Mouse (Mus musculus) stomach, embryonic 14.5 days (tissue): ENCODE results near the gene Dhdh. TPM values are rescaled to one million over a fixed set of nuclear protein-coding genes. Genes with fewer than 3 reads are reported as not detected.

ENCODE experiments used
- ATAC-seq: fragments of 200-750 bp; cut with Nextera tagmentation; 2 replicates; pipeline ENCODE4 v1.8.0; 2017; ENCODE audit warnings: low read depth, moderate TSS enrichment; ENCODE audit not compliant: insufficient number of reproducible peaks, insufficient read depth, low FRiP score
- H3K27ac ChIP-seq: fragments of 300-500 bp; sonication (generic); 2 replicates; pipeline ENCODE4 v1.5.1; 2014; ENCODE audit warnings: mild to moderate bottlenecking, low read length, moderate library complexity, mixed read lengths
- H3K27me3 ChIP-seq: fragments of 300-500 bp; sonication (generic); 2 replicates; pipeline ENCODE4 v1.6.1; 2014; ENCODE audit warnings: low read length, control low read depth, mixed read lengths; ENCODE audit not compliant: control insufficient read depth, insufficient read depth
- H3K36me3 ChIP-seq: fragments of 300-500 bp; sonication (generic); 2 replicates; pipeline ENCODE4 v1.6.1; 2014; ENCODE audit warnings: mild to moderate bottlenecking, control low read depth, low read length, moderate library complexity, mixed read lengths; ENCODE audit not compliant: control insufficient read depth, insufficient read depth
- H3K4me1 ChIP-seq: fragments of 300-500 bp; sonication (generic); 2 replicates; pipeline ENCODE4 v1.6.1; 2014; ENCODE audit warnings: low read length, control low read depth, mixed read lengths; ENCODE audit not compliant: control insufficient read depth, insufficient read depth
- H3K4me2 ChIP-seq: fragments of 300-500 bp; sonication (generic); replicated peaks from 2 replicates; pipeline ENCODE4 v1.6.1; 2014; ENCODE audit warnings: low read depth, low read length, control low read depth
- H3K4me3 ChIP-seq: fragments of 300-500 bp; sonication (generic); 2 replicates; pipeline ENCODE4 v1.5.1; 2014; ENCODE audit warnings: low read depth, low read length, control low read depth
- H3K9ac ChIP-seq: fragments of 300-500 bp; sonication (generic); replicated peaks from 2 replicates; pipeline ENCODE4 v1.6.1; 2014; ENCODE audit warnings: low read depth, mild to moderate bottlenecking, control low read depth, low read length, moderate library complexity, mixed read lengths
- H3K9me3 ChIP-seq: fragments of 300-500 bp; sonication (generic); 2 replicates; pipeline ENCODE4 v1.6.1; 2016; ENCODE audit warnings: low read depth, low read length, control low read depth; ENCODE audit not compliant: control insufficient read depth
- WGBS: fragments of 180-500 bp; shearing (Covaris S2); extraction: QIAGEN DNeasy Blood & Tissue Kit; methylation state at CpG from one replicate; pipeline ENCODE4 v1.1.7; 2014; 5-methylcytosine and 5-hydroxymethylcytosine counted together
- polyA plus RNA-seq: library from polyadenylated mRNA; unstranded; fragments of >200 nt; fragmentation: Nextera tagmentation; extraction: Ambion mirVana; gene quantifications from 2 replicates; pipeline ENCODE4 v1.2.1, GENCODE M21; 2014

Gene Dhdh
- polyA plus RNA-seq, 1 experiment from 2014 or later: 2.7 TPM

- ATAC-seq: peak; percentile 46; the same call in 1 of the 2 replicates
- WGBS: 60% methylated on average over 16 of the region's 16 CpGs
- Histone ChIP-seq H3K9ac (no peak overlapping the region), H3K27me3 (no peaks in the 10 kb centered on the region), H3K36me3 (no peaks in the 10 kb centered on the region), H3K4me2 (peak overlapping the region; percentile 19; the same call in 1 of the 2 replicates), H3K4me3 (no peak overlapping the region), H3K27ac (no peak overlapping the region), H3K9me3 (no peaks in the 10 kb centered on the region), H3K4me1 (no peaks in the 10 kb centered on the region)
These were observed 13.2 kb downstream of the Dhdh start for GRCm38 (mm10) chr7:45475291-45475969.

- H3K27me3 ChIP-seq: no peaks in the 10 kb centered on the region
- H3K4me1 ChIP-seq: 0 out of 2 replicates have a peak, but pooled peaks cover 4% of the 10 kb centered on the region
- 10% methylated on average over 3 of the region's 3 CpGs for WGBS
- no peak overlapping the region for H3K4me3 ChIP-seq
- ATAC-seq: no peak
- no peaks in the 10 kb centered on the region for H3K9me3 ChIP-seq
- no peaks in the 10 kb centered on the region for H3K36me3 ChIP-seq
- no peak overlapping the region for H3K4me2 ChIP-seq
- H3K27ac ChIP-seq: no peak overlapping the region
- no peak overlapping the region for H3K9ac ChIP-seq
These were observed 17.7 kb downstream of the Dhdh start for GRCm38 (mm10) chr7:45470869-45471268.

GRCm38 (mm10) chr7:45467090-45467670 lies 21.4 kb downstream of the Dhdh start:
- WGBS: 26% methylated on average over 7 of the region's 7 CpGs
- Histone ChIP-seq H3K4me1 (0 out of 2 replicates have a peak, but pooled peaks cover 6% of the 10 kb centered on the region), H3K9me3 (no peaks in the 10 kb centered on the region), H3K36me3 (peaks cover 16% of the 10 kb centered on the region; the same call in 1 of the 2 replicates), H3K4me3 (peak overlapping the region; percentile 86), H3K4me2 (peak overlapping the region; percentile 61), H3K27ac (no peak overlapping the region; the same call in 1 of the 2 replicates), H3K9ac (peak overlapping the region; percentile 83; the same call in 1 of the 2 replicates), H3K27me3 (no peaks in the 10 kb centered on the region)
- ATAC-seq: peak; percentile 20; the same call in 1 of the 2 replicates

- H3K9me3 ChIP-seq: no peaks in the 10 kb centered on the region
- no peaks in the 10 kb centered on the region for H3K27me3 ChIP-seq
- peak; percentile 84 for ATAC-seq
- H3K4me2 ChIP-seq: peak within 1 kb of the TSS; percentile 61
- H3K36me3 ChIP-seq: peaks cover 16% of the 10 kb centered on the region; the same call in 1 of the 2 replicates
- H3K9ac ChIP-seq: peak within 1 kb of the TSS; percentile 83
- 0 out of 2 replicates have a peak, but pooled peaks cover 6% of the 10 kb centered on the region for H3K4me1 ChIP-seq
- H3K27ac ChIP-seq: peak within 1 kb of the TSS; percentile 2; the same call in 1 of the 2 replicates
- WGBS: under 1% methylated on average over 58 of the region's 58 CpGs
- H3K4me3 ChIP-seq: peak within 1 kb of the TSS; percentile 86
These were observed 22.1 kb downstream of the Dhdh start, which contains the start of gene Bax for GRCm38 (mm10) chr7:45466283-45467089. TSS of gene Bax (minus strand) at chr7:45466898.

GRCm38 (mm10) chr7:45465549-45465948 lies 23.1 kb downstream of the Dhdh start:
- peak overlapping the region; percentile 86; the same call in 1 of the 2 replicates for H3K4me3 ChIP-seq
- H3K9ac ChIP-seq: no peak overlapping the region
- H3K4me2 ChIP-seq: peak overlapping the region; percentile 61
- peaks cover 16% of the 10 kb centered on the region; the same call in 1 of the 2 replicates for H3K36me3 ChIP-seq
- no peak for ATAC-seq
- H3K9me3 ChIP-seq: no peaks in the 10 kb centered on the region
- 79% methylated on average over 9 of the region's 9 CpGs for WGBS
- peaks cover 13% of the 10 kb centered on the region for H3K4me1 ChIP-seq
- H3K27me3 ChIP-seq: no peaks in the 10 kb centered on the region
- H3K27ac ChIP-seq: no peak overlapping the region

- Histone ChIP-seq H3K4me1 (peaks cover 17% of the 10 kb centered on the region), H3K27ac (no peak overlapping the region), H3K9ac (no peak overlapping the region), H3K9me3 (no peaks in the 10 kb centered on the region), H3K4me3 (no peak overlapping the region), H3K4me2 (no peak overlapping the region), H3K36me3 (peaks cover 16% of the 10 kb centered on the region; the same call in 1 of the 2 replicates), H3K27me3 (no peaks in the 10 kb centered on the region)
- no peak for ATAC-seq
- WGBS: 92% methylated on average over 12 of the region's 12 CpGs
These were observed 23.5 kb downstream of the Dhdh start for GRCm38 (mm10) chr7:45465112-45465511.

GRCm38 (mm10) chr7:45463987-45464778 lies 24.4 kb downstream of the Dhdh start:
- Histone ChIP-seq H3K4me1 (peaks cover 18% of the 10 kb centered on the region), H3K4me2 (no peak overlapping the region), H3K9ac (no peak overlapping the region), H3K36me3 (peaks cover 16% of the 10 kb centered on the region; the same call in 1 of the 2 replicates), H3K9me3 (no peaks in the 10 kb centered on the region), H3K4me3 (no peak overlapping the region), H3K27ac (no peak overlapping the region), H3K27me3 (no peaks in the 10 kb centered on the region)
- no peak for ATAC-seq
- 95% methylated on average over 7 of the region's 7 CpGs for WGBS
